Mouse (Mus musculus) R1 (cell line): ENCODE measurements around the gene Stkld1.

Experiments used
- DNase-seq: peaks from one replicate; pipeline ENCODE4 v3.0.0-alpha.2; 2018; ENCODE audit warnings: low read depth, low spot score

Stkld1 gene

DNA sequence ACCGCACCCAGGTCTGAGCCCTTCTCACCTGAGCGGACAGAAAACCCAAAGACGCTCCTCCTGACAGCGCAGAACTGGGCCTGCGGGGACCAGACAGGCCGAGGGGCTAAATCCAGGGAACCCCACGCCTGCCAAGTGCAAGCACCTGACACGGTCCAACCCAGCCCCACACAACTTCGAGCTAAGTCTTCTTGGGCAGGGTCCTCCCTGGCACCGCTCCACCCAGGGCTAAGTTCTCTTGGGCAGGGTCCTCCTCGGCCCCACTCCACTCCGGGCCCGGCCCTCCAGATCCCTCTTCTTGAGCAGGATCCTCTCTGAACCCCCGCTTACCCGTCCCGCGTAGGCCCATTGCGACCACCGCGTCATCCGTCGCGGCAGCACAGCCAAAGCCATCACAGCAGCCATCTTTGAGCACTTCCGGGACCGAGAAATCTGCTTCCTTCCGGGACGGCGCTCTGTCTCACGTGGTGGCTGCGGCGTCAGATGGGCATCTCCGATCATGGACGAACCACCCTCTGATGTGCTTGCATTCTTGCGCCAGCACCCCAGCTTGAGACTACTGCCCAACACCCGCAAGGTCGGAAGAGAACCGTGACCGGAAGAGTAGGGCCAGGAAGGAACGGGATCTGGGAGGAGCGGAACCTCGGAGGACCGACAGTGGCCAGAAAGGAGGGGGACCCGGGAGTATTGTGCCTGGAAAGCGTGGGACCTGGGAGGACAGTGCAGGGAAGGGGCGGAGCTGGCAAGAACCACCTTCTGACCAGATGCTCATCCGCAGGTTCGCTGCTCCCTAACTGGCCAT is 17.7 kb upstream of the Stkld1 start, which contains the start of the genes Surf2 and Surf1:
Gene Surf2 (plus strand): TSS at position 441 of the 802 bp plus-strand sequence.
Gene Surf1 (minus strand): TSS at position 604 of the 802 bp plus-strand sequence.
- DNase-seq = peak; percentile 80

DNA sequence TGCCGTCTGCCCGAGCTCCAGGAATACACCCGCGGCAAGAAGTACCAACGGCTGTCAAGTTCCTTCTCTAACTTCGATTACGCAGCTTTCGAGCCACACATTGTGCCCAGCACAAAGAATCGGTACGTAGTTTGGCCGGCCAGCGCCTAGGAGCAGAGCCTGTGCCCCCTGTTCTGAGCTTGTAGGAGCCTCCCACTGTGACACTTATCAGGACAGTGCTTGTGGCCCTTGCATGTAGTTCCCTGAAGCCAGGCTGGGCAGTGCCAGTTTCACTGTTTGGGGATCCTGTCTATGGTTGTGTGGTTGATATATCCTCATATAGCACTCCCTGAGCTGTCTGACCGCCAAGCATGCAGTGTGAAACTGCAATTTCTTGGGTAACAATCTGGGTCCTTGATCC is 17.1 kb upstream of the Stkld1 start:
- no peak for DNase-seq

DNA sequence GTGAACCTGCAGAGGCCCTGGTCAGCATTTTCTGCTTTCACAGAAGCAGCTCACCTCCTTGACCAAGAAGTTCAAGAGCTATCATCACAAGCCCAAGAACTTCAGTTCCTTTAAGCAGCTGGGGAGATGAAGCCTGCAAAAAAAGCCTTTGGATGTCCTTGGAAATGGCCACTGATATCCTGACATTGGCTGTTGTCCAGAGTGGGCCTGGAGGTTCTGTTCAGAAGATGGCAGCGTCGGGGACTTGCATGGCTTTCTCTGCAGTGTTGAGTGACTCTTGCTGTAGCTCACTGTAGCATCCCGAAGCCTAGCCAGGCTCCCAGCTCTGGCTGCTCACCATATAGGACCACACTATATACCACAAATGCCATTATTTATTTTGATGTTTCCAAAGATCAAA is 14.2 kb upstream of the Stkld1 start:
- no peak for DNase-seq

DNA sequence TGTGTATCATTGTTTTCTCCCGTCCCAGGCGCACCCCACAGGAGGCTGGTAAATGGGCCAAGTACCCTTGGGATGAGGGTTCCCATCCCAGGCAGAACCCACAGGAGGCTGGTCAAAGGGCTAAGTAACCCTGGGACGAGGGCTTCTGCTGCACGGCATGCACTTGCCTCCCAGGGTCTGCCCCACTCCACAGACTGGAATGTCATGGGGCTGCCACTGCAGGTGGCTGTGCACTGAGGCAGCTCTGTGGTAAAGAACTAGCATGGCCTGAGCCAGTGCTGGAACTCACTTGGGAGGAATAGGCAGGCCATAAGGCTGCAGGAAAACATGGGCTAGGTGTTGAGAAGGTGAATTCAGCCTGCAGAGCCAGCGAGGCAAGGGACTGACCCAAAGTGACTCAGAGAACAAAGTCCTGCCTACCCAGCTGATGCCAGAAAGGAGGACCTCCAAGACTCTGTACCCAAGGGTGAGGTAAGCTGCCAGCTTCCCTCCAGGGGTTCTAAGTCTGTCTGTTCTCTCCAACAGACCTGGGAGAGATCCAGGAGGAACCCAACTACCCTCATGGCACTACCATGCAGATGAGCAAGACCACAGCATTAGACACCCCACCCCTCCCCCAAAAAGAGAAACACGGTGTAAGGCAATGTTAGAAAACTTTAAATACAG is 13.5 kb upstream of the Stkld1 start:
- DNase-seq = no peak

DNA sequence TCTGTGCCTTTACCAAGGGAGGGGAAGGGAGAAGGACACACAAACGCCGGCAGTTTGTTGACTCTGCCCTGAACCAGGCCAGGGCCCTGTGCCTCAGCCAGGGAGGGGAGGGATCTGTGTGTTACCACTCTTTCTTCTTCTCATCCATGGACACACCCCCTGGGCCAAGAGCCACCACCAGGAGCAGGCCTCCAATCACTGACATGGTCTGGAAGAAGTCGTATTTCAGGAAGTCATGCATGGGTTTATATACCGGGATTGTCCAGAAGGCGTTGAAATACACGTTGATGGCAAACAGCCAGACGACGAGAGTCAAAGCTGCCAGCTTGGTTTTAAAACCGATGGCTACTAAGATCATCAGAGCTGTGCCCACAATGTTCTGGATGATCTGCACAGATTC is 12.1 kb upstream of the Stkld1 start:
- peak; percentile 41 for DNase-seq

DNA sequence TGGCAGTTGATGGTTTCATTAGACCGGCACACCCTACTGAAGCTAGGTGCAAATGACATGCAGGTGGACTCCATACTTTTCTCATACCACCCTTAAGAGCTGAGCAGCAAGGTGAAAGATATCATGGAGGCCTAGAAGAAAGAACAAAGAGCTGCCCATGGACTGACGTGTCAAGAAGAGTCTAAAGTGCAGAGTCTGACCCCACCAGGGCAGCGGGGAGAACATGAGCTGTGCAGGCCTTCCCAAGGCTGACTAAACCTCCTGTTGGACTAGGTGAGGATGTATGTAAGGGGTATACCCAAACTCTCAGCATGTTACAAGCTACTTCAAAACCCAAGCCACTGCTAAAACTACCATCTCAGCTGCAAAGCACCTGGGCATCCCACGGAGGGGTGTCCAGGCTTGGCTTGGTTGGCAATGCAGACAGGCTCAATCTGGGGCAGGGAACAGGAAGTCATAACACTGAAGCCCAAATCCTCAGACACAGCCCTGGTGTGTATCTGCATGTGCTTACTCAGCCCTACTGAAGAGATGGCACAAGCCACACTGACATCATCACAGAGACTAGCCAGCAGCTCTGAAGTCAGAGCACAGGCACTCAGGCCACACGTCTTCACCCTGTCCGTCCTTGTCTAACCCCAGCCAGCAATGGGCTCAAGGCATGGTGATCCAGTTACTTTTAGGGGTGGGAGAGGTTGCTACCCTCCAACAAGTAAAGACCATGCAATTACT is 5.9 kb upstream of the Stkld1 start:
- DNase-seq = no peak

DNA sequence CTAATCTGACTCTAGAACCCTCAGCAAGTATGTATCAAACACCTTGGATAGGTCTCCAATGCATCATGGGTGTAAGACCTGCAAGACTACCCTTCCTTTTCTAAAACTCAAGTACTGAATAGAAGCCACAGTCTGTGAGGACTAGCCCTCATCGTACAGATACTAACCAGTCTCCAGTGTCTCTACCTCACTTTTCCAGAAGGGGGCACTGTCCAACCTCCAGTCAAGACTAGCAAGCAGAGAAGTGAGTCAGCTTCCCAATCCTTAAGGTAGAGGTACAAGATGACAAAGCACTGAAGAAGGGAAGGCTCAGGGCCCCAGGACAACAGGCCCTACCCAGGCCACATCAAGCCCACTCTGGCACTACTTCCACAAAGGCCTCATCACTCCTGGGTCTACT is 3.5 kb upstream of the Stkld1 start:
- DNase-seq = peak; percentile 86

DNA sequence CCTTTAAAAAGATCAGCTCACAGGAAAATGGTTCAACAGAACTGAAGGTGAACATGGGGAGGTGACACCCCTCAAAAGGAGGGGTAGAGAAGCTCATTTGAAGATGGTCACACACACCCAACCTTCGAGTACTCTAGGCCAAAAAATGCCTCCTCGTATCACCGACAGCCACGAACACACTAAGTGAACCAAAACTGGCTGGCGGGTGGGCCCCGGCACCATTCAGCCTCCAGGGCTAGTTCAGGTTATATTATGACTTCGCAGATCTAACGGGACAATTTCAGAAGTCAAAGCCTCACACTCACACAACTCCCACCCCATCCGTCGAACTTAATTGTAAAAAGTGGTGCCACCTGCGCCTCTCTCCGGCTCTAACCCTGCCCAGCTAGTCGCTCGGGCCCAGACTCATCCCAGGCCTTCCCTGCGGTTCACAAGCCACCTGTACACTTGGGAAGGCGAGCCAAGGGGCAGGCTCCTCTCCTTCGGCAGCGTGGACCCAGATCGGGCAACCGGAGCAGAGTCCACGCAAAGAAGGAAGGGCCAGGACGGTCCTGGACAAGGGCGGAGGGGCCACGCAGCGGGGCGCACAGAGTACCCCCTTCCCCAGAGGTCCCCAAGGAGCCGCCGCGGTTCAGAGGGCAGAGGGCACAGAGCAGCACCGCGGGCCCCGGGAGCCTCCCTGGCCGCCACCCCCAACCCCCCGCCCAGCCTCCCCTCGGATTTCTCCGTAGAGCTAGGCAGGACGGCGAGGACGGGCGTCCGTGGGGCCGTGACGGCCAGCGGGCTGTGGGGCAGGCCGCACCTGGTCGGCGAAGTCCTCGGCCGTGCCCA is 1.2 kb upstream of the Stkld1 start:
- peak; percentile 61 for DNase-seq

DNA sequence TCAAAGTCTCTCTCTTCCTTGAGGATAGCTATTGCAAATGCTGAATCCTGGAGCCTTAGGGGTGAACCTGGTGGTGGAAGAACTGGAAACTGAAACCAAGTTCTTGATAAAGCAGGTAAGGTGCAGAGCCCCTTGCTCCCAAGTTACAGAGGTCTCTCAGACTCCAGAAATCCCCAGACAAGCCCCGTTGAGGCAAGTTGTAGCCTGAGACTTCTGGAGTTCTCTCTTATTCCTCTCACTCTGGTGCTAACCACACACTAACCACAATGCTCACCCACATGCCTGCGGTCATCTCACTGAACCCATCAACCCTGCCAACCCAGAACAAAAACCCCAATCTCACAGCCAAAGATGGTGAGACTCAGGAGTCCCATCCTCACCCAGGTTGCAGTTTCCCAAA is 1.4 kb downstream of the Stkld1 start:
- no peak for DNase-seq

DNA sequence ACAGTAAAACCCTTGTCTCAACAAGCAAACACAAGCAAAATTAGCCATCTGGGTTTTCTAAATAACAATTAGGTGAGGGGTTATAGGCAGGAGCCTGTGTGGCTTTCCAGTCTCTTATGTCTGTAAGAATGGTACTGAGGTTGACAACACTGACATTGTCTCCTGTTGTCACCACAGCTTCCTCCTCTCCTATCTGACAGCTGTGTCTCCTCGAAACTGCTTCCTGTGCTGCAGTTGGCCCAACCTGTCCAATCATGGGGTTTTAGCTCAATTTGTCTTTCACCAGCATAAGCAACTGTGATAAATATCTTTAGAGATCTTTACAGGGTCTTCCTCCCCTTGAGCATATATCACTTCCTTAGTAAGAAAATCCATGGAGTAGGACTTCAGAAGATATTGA is 2.6 kb downstream of the Stkld1 start:
- DNase-seq = no peak

DNA sequence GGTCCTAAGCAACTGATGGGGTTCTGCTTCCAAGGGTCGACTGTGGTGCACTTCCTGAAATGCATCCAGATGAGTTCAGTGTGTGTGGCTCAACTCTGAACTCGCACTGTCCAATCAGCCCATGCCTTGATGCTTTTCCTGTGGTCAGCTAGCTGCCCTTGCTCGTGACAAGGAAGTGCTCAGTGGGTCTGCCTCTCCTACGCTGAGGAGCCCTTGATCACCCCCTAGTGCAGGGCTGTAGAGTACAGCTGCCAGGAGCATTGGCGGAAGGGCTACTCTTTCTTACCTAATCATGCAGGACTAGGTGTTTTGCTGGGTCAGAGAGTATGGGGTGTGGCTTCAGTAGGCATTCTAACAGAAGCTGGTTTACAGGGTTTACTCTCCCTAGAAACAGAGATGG is 7.7 kb downstream of the Stkld1 start:
- DNase-seq = peak; percentile 28

DNA sequence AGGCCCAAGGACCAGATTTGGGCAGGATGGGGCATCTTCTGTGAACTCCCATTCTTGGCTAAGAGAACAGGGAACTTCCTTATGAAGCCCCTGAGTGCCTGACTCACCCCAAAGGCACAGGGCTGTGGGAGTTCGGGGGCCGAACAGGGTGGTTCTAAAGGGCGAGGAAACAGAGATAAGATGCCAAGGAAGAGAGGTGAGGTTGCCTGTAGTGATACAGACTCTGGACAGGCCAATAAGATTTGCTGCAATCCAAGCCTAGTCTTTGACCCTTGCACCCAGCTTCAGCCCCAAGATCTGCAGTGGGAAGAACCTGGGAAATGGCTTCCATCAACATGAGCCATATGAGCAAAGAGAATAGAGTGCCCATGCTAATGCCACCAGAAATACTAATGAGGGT is 9.4 kb downstream of the Stkld1 start:
- DNase-seq = no peak

DNA sequence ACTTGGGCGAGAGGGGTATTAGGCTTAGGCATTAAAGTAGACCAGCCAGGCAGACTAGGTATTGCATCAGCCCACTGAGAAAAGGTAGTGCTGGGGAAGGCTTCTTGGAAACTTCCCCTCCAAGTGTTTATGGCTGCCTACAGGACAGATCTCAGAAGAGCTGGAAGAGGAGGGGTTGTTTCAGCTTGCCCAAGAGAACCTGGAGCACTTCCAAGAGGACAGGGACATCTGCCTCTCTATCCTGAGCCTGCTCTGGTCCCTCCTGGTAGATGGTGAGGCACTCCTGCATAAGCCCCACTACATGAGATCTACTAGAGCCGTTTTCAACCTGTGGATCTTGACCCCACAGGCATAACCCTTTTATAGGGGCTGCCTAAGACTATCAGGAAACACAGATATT is 16.6 kb downstream of the Stkld1 start:
- DNase-seq = no peak

DNA sequence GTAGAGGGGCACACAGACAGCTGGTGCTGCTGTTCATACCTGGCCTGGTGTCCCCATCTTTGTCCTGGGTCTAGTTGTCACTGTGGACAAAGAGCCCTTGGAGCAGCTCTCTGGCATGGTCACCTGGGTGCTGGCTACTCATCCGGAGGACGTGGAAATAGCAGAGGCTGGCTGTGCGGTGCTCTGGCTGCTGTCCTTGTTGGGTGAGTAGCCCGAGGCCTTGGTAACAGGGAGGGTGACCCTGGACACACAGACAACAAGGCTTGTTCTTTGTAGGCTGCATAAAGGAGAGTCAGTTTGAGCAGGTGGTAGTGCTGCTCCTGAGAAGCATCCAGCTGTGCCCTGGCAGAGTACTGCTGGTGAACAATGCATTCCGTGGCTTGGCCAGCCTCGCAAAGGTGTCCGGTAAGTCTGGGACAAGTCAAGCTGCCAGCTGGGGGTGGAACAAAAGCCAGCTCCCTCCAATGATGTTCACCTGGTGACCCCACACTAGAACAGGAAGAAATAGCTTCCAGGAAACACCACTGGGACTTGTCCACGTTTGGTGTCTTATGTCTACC is 17.6 kb downstream of the Stkld1 start:
- DNase-seq = no peak

DNA sequence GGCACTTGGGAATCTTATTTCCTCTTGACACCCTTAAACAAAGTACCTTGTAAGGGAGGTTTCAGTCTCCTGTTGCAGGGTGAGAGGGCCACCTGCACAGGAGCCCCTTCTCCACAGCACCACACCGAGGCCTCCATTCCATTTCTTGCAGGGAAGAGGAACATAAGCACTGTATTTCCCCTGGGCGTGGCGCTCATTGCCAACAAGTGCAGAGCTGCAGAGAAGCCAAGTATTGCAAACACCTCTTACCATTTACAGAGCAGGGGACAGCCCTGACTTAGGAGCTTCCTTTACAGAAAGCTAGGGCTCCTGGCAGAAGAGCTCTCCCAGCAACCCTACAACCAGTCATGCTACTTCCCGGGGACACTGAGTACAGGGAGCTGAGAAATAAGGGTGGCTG is 18.3 kb downstream of the Stkld1 start:
- no peak for DNase-seq

DNA sequence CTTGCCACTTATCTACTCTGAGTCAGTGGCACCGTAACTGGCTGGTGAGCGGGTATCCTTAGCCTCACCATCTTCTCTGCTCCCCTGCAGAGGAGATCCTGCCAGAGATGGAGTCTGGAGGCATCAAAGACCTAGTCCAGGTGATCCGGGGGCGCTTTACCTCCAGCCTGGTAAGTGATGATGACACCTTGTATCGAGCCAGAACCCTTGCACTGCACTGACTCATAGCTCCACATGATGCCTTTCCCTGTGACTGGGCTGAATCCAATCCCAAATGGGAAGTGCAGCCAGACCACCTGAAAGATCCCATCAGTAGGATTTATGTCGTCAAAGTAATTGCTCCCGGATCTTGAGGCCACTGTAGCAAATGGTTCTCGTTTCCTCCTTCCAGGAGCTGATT is 19.0 kb downstream of the Stkld1 start:
- DNase-seq = no peak

DNA sequence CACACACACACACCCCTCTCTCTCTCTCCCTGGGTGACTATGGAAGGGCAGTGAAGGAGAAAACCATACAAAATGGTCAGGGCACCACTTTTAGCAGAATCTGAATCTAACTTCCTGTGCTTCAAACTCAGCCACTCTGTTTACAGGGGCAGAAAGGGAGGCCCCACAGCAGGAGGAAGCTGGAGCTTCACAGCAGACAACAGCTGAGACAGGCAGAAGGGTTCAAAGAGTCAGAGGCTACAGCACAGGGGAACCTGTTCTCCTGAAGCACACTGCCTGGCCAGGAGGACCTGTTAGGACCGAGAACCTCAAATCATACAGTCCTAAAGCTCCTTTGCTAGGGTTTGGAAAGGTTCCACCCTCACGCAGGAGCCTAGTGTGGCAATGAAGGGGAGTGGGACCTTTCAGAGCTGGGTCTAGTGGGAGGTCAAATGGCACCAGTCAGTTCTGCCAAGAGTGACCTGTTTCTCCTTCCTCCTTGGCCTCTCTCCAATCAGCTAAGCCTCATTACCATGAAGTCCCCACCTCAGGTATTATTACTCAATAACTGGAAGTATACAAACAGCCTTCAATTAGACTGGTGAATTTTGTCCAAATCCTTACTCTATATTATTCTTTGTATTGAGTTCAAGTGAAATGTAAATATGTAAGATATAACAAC is 21.0 kb downstream of the Stkld1 start:
- no peak for DNase-seq

DNA sequence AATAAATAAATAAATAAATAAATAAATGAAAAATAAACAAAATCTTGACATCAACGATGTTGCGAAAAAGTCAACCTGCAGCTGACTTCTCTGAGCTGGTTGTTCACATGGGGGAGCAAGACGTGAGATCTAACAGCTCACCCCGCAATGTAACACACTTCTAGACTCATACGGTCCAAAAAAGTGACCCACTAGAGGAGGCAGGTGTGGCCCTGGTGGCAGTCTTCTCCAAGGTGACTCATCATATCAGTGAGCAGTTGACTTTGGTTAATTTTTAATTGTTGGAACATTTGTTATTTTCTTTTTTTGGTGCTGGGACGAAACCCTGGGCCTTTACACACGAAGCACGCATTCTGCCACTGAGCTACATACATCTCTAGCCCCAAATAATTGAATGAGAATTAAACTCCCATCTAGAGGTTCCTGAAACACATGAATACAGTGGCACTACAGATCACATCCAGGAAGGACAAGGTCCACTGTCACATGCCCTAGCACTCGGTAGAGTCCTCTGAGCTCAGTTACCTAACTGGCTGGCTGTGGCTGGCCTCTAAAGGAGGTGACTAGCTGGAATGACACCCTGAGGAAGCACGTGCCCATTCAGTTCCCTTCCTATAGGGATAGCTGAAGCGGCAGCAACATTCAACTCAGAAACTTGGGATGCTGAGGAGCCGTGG is 23.1 kb downstream of the Stkld1 start:
- no peak for DNase-seq

DNA sequence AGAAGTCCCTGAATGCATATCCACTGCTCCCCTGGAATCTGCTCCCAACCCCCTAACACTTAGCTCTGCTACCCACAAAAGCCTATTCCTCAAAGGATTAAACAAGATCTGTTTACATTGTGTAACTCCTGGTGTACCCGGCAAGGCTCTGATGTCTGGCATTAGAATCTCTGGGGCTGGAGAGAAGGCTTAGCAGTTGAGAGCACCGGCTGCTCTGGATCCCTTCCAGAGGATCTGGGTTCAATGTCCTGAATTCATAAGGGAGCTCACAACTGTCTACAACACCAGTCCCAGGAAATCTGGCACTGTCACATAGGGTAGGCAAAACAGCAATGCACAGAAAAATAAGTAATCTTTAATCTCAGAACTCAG is 23.6 kb downstream of the Stkld1 start:
- no peak for DNase-seq

DNA sequence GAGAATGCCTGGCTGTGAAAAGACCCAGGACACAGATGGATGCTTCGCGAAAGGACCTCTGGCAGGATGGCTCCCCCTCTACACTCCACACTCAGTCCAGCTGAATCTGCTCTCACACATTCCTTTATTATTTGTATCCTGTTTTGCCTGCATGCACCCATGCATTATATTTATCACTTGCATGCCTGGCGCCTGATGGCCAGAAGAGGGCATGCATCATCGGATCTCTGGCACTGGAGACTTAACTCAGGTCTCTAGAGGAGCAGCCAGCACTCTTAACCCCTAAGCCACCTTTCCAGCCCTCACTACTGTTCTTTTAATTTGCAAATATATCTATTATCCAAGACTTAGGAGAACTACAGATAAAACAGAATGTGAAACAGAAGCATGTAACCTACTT is 26.9 kb downstream of the Stkld1 start:
- DNase-seq = peak; percentile 21
